ENCODE assay signal across 8 mouse cellular contexts in genomic region chr15:96461541-96462512, GRCm38 (mm10). TPM values are rescaled to one million over a fixed set of nuclear protein-coding genes. Genes with fewer than 3 reads are reported as not detected.
DNase-seq lines count a peak whose midpoint lies in the region; ATAC-seq and TF ChIP-seq lines count a peak whose summit lies in the region.

No protein-coding gene starts in this region.

- peak; percentile 7; the same call in 1 of the 2 replicates for ATAC-seq in heart, embryonic 15.5 days (replicated peaks; ENCODE audit: insufficient number of reproducible peaks, insufficient read depth, low FRiP score, low read depth)
- ATAC-seq in G1E (ENCODE audit: extremely low read depth, insufficient number of reproducible peaks, low FRiP score, poor library complexity, severe bottlenecking), result peak; percentile 19; the same call in 1 of the 2 replicates
- peak; percentile 28 for ATAC-seq in embryonic facial prominence, embryonic 14.5 days (ENCODE audit: low read depth)
- peak; percentile 32 for ATAC-seq in monocyte, adult 5-6 weeks (replicated peaks; ENCODE audit: insufficient number of reproducible peaks, low FRiP score, low TSS enrichment, poor library complexity, severe bottlenecking)

- intact Hi-C loops in heart, postnatal 36 days (cut with DNase I), result loop anchor here (2.0 kb wide), 1 partner anchor 177 kb away; no protein-coding TSS in a partner anchor

- no peaks in the 10 kb centered on the region for H3K36me3 ChIP-seq in heart, embryonic 15.5 days
- H3K36me3 ChIP-seq in G1E (replicated peaks), result peaks cover 13% of the 10 kb centered on the region
- H3K36me3 ChIP-seq in embryonic facial prominence, embryonic 14.5 days (ENCODE audit: control insufficient read depth, insufficient read depth, low read length), result peaks cover 15% of the 10 kb centered on the region; the same call in 1 of the 2 replicates

- no peaks in the 10 kb centered on the region for H3K9me3 ChIP-seq in heart, embryonic 15.5 days (replicated peaks)
- H3K9me3 ChIP-seq in G1E (replicated peaks), result 0 out of 2 replicates have a peak, but pooled peaks cover 3% of the 10 kb centered on the region
- H3K9me3 ChIP-seq in embryonic facial prominence, embryonic 14.5 days (ENCODE audit: control insufficient read depth, low read length), result no peaks in the 10 kb centered on the region

- peak overlapping the region; percentile 99 for H3K27ac ChIP-seq in heart, embryonic 15.5 days
- H3K27ac ChIP-seq in embryonic facial prominence, embryonic 14.5 days (replicated peaks; ENCODE audit: low read depth, low read length), result peak overlapping the region; percentile 100

- whole genome bisulfite sequencing in heart, embryonic 15.5 days, result 12% methylated on average over 22 of the region's 22 CpGs
- WGBS in embryonic facial prominence, embryonic 14.5 days, result 11% methylated on average over 22 of the region's 22 CpGs

- no peak for DNase-seq in heart, postnatal 36 days
- peak; percentile 34 for DNase-seq in G1E (ENCODE audit: low spot score)
- peak; percentile 57 for DNase-seq in embryonic facial prominence, embryonic 14.5 days (ENCODE audit: low spot score)
- DNase-seq in kidney, postnatal 10 days, result peak; percentile 26
- DNase-seq in right cerebral cortex, postnatal 14 days, result no peak
- DNase-seq in frontal cortex, postnatal 25 days (ENCODE audit: low spot score in 2 of 2), result no peak

- peaks cover 36% of the 10 kb centered on the region for H3K4me1 ChIP-seq in heart, embryonic 15.5 days (replicated peaks)
- H3K4me1 ChIP-seq in G1E (ENCODE audit: insufficient read depth, low read depth, low read length), result peaks cover 34% of the 10 kb centered on the region
- peaks cover 26% of the 10 kb centered on the region for H3K4me1 ChIP-seq in embryonic facial prominence, embryonic 14.5 days (ENCODE audit: control insufficient read depth, insufficient read depth, low read length)

- peak overlapping the region; percentile 81 for H3K9ac ChIP-seq in heart, embryonic 15.5 days
- H3K9ac ChIP-seq in embryonic facial prominence, embryonic 14.5 days (ENCODE audit: low read depth, low read length), result peak overlapping the region; percentile 79

- H3K4me2 ChIP-seq in heart, embryonic 15.5 days, result peak overlapping the region; percentile 86
- peak overlapping the region; percentile 80 for H3K4me2 ChIP-seq in embryonic facial prominence, embryonic 14.5 days (ENCODE audit: low read depth, low read length)

- TF ChIP-seq CTCF in G1E (IDR thresholded peaks at IDR 0.05; ENCODE audit: low read depth, low read length), result no peak

- no peaks in the 10 kb centered on the region for H3K27me3 ChIP-seq in heart, embryonic 15.5 days
- H3K27me3 ChIP-seq in G1E (ENCODE audit: insufficient read depth, low read length), result no peaks in the 10 kb centered on the region; the same call in 1 of the 2 replicates
- no peaks in the 10 kb centered on the region for H3K27me3 ChIP-seq in embryonic facial prominence, embryonic 14.5 days (replicated peaks; ENCODE audit: control insufficient read depth, insufficient read depth, low read length)

- H3K4me3 ChIP-seq in heart, embryonic 15.5 days, result peak overlapping the region; percentile 87
- H3K4me3 ChIP-seq in G1E (ENCODE audit: low read depth, low read length), result peak overlapping the region; percentile 87
- peak overlapping the region; percentile 93 for H3K4me3 ChIP-seq in embryonic facial prominence, embryonic 14.5 days (ENCODE audit: low read depth, low read length)

RNA-seq across cellular contexts. Expression of gene Scaf11, which starts 1.2 kb away (rescaled TPM):
- polyA plus RNA-seq in heart, embryonic 15.5 days (2015; fragmentation: Nextera tagmentation; extraction: Ambion mirVana), result 51.8 and 55.1 TPM in 2 replicates
- 10 to 100 TPM; 47.0 to 54.8 TPM for total RNA-seq in heart, postnatal 36 days (2021)
- total RNA-seq in G1E (2014; fragmentation: Nextera tagmentation) (206 and 217 TPM in 2 replicates), G1E (2017) (113 and 146 TPM in 2 replicates)
- polyA plus RNA-seq in G1E (2012), result 28.6 and 47.9 TPM in 2 replicates
- 80.3 and 83.9 TPM in 2 replicates for polyA plus RNA-seq in embryonic facial prominence, embryonic 14.5 days (2014; fragmentation: Nextera tagmentation; extraction: Ambion mirVana)
- total RNA-seq in monocyte, adult 5-6 weeks (2017), result 118 to 153 TPM (median 120 TPM) in 3 replicates

Comparison
In these comparisons a context has a peak if more than half of its experiments do, and no peak if none do; other contexts are left out.
1. DNase-seq: peak in G1E (single experiment), embryonic facial prominence, embryonic 14.5 days (single experiment) and kidney, postnatal 10 days (single experiment); none in heart, postnatal 36 days (0 of 2), right cerebral cortex, postnatal 14 days (single experiment) and frontal cortex, postnatal 25 days (0 of 2).
2. Peak in every context shown above with its lines, with median percentiles within 50 percentile points of each other: ATAC-seq and H3K4me3 ChIP-seq.